Mouse (Mus musculus) heart, postnatal 10 days (tissue): ENCODE measurements around the gene Cdh4. TPM values are rescaled to one million over a fixed set of nuclear protein-coding genes. Genes with fewer than 3 reads are reported as not detected.

ENCODE experiments used
- DNase-seq, 2 experiments: peaks; one replicate each; pipeline ENCODE4 v3.0.0; 2021
- intact Hi-C: fragments of 180-260 bp; cut with DNase I; formaldehyde crosslinking; loops from one replicate; pipeline ENCODE4 v1.15.1; 2025
- total RNA-seq, 2 experiments: library from RNA; stranded (reverse); gene quantifications; 2 replicates each; pipeline ENCODE4 v1.2.3; 2021

Cdh4 gene
- total RNA-seq, 2 experiments from 2014 or later = 0.99 to 1.7 TPM

GRCm38 (mm10) chr2:179536762-179537161 is 94.5 kb downstream of the Cdh4 start:
- no peak for DNase-seq
- intact Hi-C loops = no loop called here

DNA sequence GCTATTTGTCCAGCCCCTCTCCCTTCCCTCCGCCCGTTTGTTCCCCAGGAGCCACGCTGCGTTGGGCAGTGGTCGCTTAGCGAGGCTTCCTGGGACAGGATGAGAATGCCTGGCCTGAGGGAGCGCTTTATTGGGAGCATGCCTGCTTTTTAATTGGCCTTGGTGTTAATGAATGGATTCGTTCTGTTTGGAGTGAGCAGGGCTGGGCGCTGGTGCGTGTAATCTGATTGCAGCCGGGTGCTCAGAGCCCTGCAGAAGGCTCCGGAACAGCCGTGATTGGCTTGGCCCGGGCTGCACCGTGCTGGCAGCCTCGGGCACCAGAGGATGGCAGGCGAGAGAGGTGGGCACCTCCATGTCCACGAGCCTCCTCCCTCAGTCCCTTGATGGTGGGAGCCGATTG is 95.2 kb downstream of the Cdh4 start:
- no peak for DNase-seq
- intact Hi-C loops = no loop called here

DNA sequence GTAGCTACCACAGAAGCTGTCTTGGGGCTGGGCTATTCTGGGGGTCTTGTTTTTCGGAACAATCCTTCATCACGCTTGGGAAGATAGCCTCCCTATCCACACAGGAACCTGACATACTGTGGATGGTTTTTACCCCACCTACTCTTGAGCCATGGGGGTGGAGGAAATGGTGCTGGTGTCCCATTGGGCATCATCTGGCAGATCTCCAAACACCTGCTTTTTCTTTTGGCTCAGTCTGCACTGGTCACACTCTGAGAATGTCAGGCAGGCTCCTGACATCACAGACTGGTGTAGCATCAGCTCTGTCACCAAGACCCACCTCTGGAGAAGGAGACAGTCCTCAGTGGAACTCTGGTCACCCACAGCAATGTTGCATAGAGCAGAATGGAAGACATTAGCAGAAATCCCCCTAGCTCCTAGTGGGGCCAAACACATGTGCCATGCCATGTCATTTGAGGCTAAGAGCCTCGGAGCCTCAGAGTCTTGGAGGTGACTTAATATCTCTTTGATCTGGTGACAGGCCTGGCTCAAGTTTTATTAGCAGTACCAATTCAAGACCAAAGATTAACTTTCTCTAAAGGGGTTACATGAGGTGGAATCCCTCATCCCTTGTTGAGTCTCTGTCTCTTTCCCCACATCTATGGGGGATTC is 95.7 kb downstream of the Cdh4 start:
- DNase-seq = no peak
- intact Hi-C loops = no loop called here

- intact Hi-C loops = no loop called here
Measured at GRCm38 (mm10) chr2:179538535-179538934, 96.3 kb downstream of the Cdh4 start.

GRCm38 (mm10) chr2:179539532-179540245 is 97.5 kb downstream of the Cdh4 start:
- no peak for DNase-seq
- intact Hi-C loops = no loop called here

More at GRCm38 (mm10) chr2:179538535-179538934, 96.3 kb downstream of the Cdh4 start:
- DNase-seq = no peak

DNA sequence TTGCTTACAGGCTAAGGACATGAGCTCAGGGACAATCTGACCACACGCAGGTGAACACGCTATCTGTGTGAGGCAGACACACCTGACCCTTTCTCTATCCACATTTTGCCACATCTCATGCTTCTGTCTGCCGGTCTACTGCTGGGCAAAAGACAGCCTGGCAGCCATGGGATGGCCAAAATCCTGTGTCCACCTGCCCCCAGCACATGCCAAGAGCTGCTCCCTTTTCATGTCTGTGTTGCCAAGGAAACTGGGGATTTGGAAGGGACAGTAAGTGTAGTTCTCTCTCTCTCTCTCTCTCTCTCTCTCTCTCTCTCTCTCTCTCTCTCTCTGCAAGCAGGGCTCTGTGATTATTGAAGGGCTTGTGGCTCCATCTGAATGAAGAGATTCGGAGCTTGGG is 98.9 kb downstream of the Cdh4 start:
- DNase-seq = no peak
- intact Hi-C loops = no loop called here

- intact Hi-C loops = no loop called here
- no peak for DNase-seq
Measured at GRCm38 (mm10) chr2:179547627-179548026, 105.4 kb downstream of the Cdh4 start.

GRCm38 (mm10) chr2:179555928-179556327 is 113.7 kb downstream of the Cdh4 start:
- intact Hi-C loops = no loop called here
- DNase-seq = peak in 1 of 2 experiments; percentile 10

DNA sequence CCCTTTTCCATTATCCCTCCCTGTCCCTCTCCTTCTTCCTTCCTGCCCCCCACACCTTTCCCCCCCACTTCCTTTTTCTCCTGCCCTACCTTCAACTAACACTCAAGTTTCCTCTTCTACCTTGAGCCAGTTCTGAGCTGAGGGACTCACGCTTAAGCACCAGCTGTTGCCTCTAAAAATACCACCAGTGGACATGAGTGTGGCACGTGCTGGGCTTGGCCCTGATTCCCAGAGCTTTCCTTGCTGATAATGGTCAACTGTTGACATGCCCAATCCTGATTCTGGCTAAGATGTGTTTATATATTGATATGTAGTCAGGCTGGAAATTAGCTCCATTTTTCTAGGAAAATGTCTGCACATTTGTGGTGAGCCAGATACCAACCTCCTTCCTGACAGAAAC is 120.1 kb downstream of the Cdh4 start:
- intact Hi-C loops = no loop called here
- DNase-seq = no peak

DNA sequence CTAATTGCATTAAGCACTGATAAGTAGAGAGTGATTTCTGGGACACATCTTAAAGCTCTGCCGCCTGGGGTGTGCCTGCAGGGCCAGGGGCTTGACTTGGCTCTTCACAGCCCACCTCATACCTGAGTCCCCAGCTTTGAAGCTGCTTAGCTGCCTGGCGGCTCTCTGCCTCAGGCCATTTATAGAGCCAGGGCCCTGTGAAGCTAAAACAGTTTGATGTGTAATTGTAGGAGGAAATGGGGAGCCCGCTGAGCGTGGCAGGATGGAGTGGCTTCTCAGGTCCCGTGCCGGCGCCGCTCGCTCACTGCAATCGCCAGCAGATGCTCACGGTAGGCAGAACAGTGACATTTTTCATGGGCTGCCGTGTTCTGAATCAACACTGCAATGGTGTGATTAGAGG is 123.4 kb downstream of the Cdh4 start:
- DNase-seq = no peak
- intact Hi-C loops = no loop called here

DNA sequence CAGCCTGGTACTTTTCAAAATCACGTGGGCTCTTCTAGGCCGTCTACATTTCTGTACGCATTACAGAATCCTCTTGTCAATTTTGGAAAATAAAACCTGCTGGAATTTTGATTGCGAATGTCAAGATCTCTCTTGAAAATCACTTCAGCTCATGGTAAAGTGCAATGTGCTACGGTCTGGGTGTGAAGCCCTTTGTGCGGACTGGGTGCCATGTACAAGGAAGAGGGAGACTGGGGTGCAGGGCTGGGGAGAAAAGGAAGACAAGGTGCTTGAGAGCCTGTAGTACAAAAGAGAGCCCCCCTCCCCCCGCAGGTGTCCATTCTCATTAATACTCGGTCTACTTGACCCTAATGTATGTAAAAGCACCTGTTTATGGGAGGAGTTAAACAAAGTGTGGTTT is 125.7 kb downstream of the Cdh4 start:
- no peak for DNase-seq
- intact Hi-C loops = no loop called here

DNA sequence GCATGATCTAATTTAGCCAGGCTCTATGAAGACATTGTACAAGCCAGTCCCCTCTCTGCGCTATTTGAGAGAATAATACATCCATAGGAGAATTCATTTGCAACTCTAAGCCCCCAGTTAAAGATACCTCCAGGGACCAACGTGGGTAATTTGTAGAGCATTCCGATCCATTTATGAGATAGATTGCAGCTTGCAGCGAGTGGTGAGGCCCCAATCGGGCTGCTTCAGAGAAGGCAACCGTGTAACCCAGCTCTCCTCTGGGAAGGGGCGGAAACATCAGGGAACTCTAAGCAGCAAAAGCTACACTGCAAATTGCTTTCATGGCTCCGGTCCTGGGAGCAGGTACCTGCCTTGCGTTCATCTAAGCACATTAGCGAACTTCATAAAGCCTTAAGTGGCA is 126.9 kb downstream of the Cdh4 start:
- DNase-seq = no peak
- intact Hi-C loops = no loop called here

- intact Hi-C loops = loop anchor here (5.0 to 10.0 kb wide), 2 partner anchors 91 to 304 kb away; no protein-coding TSS in a partner anchor
- no peak for DNase-seq
Measured at GRCm38 (mm10) chr2:179571175-179571769, 129.0 kb downstream of the Cdh4 start.

DNA sequence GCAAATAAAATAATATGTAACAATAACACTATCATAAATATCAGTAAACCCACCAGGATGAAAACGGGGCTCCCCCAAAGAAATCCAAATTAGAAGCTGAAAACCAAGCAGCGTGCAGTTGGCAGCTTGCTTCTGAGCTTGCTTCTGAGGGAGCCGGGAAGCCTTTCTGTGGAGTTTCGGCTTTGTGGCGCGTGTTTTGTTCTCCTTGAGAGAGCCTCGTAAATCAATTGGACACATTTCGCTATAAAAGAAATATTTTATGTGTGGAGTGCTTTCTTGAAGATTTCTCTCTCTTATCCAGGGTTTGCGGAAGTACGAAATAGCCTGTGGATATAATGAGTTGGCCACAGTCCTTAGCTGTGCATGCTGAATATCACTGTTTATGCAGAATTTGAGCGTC is 131.1 kb downstream of the Cdh4 start:
- intact Hi-C loops = loop anchor here (5.0 to 10.0 kb wide), 2 partner anchors 89 to 301 kb away; no protein-coding TSS in a partner anchor
- DNase-seq = no peak

DNA sequence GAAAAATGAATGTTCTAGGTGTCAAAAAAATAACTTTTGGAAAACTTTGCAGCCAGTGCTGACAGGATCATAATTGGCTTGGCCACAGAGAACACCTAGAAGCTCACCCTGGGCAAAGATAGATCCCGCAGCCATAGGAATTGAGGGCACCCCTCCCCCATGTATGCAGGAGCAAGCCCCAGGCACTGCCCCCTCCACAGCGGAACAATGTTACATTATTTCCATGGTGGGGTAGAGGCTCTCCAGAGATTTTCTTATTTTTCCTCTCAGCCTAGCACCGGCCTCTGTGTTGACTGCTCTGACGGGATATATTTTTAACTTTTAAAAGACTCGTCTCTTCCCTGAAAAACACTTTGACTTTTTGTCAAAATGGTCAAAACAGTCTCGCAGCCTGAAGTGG is 131.6 kb downstream of the Cdh4 start:
- no peak for DNase-seq
- intact Hi-C loops = loop anchor here (5.0 to 10.0 kb wide), 2 partner anchors 89 to 301 kb away; no protein-coding TSS in a partner anchor

GRCm38 (mm10) chr2:179575585-179575984 is 133.4 kb downstream of the Cdh4 start:
- no peak for DNase-seq

GRCm38 (mm10) chr2:179576221-179576620 is 134.0 kb downstream of the Cdh4 start:
- DNase-seq = no peak
- intact Hi-C loops = loop anchor here (10.0 kb wide), 1 partner anchor 299 kb away; no protein-coding TSS in a partner anchor

More at GRCm38 (mm10) chr2:179575585-179575984, 133.4 kb downstream of the Cdh4 start:
- intact Hi-C loops = loop anchor here (10.0 kb wide), 1 partner anchor 299 kb away; no protein-coding TSS in a partner anchor

DNA sequence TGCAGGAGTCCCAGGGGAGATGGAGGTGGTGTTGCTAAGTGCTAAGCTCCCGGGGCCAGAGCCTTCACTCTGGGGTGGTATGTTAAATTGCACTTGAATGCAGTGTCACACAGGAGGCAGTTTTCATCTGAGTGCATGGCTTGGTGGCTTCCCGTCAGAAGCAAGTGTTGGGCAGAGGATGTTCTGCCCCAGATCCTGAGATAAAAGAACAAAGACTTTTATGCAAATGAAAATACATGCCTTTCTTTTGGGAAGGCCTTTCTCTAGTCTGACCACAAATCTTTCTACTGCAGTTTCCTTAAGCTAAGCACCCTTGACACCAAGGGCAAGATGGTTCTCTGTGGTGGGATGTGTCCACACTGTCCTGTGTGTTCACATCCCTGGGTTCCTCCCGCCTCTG is 136.1 kb downstream of the Cdh4 start:
- no peak for DNase-seq
- intact Hi-C loops = loop anchor here (10.0 kb wide), 1 partner anchor 296 kb away; no protein-coding TSS in a partner anchor

- intact Hi-C loops = loop anchor here (10.0 kb wide), 1 partner anchor 296 kb away; no protein-coding TSS in a partner anchor
- DNase-seq = no peak
Measured at GRCm38 (mm10) chr2:179578842-179579241, 136.6 kb downstream of the Cdh4 start.

- intact Hi-C loops = no loop called here
- no peak for DNase-seq
Measured at GRCm38 (mm10) chr2:179580415-179580814, 138.2 kb downstream of the Cdh4 start.

DNA sequence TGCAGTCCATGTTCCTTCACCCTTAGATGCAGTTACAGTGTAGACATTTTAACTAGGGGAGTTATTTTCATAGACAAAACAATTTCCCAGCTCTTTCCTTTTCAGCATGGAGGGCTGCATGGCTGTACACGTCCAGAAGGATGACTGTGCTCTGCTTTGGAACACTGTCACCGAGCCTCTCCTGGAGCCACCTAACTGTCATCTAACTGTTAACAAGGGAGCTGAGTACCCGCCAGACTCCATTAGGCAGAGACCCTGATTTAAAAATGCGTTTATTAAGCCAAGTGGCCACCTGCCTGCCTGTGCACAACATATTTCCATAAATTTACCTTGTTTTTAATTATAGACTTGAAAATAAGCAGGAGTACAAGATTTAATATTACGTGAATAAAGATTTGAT is 138.8 kb downstream of the Cdh4 start:
- intact Hi-C loops = no loop called here
- no peak for DNase-seq
